Mouse (Mus musculus) lung, postnatal 0 days (tissue): ENCODE data around the gene Olfr20. TPM values are rescaled to one million over a fixed set of nuclear protein-coding genes. Genes with fewer than 3 reads are reported as not detected.

ENCODE experiments used
- ATAC-seq: fragments of 200-750 bp; cut with Nextera tagmentation; 2 replicates; pipeline ENCODE4 v1.8.0; 2017; ENCODE audit warnings: moderate library complexity
- DNase-seq: peaks from one replicate; pipeline ENCODE4 v3.0.0-alpha.2; 2016; ENCODE audit warnings: low spot score
- H3K27ac ChIP-seq: fragments of 300-500 bp; sonication (generic); 2 replicates; pipeline ENCODE4 v1.5.1; 2014; ENCODE audit warnings: antibody characterized with exemption, mild to moderate bottlenecking, low read length, mixed read lengths
- H3K27me3 ChIP-seq: fragments of 300-500 bp; sonication (generic); replicated peaks from 2 replicates; pipeline ENCODE4 v1.6.1; 2014; ENCODE audit warnings: low read length, mixed read lengths; ENCODE audit not compliant: insufficient read depth
- H3K36me3 ChIP-seq: fragments of 300-500 bp; sonication (generic); 2 replicates; pipeline ENCODE4 v1.6.1; 2014; ENCODE audit warnings: low read length, mixed read lengths; ENCODE audit not compliant: insufficient read depth
- H3K4me1 ChIP-seq: fragments of 300-500 bp; sonication (generic); 2 replicates; pipeline ENCODE4 v1.6.1; 2014; ENCODE audit warnings: antibody characterized with exemption, low read depth, low read length, mixed read lengths; ENCODE audit not compliant: insufficient read depth
- H3K4me2 ChIP-seq: fragments of 300-500 bp; sonication (generic); replicated peaks from 2 replicates; pipeline ENCODE4 v1.6.1; 2014; ENCODE audit warnings: low read depth, mild to moderate bottlenecking, low read length, moderate library complexity, mixed read lengths
- H3K4me3 ChIP-seq: fragments of 300-500 bp; sonication (generic); 2 replicates; pipeline ENCODE4 v1.5.1; 2014; ENCODE audit warnings: low read depth, low read length
- H3K9ac ChIP-seq: fragments of 300-500 bp; sonication (generic); replicated peaks from 2 replicates; pipeline ENCODE4 v1.6.1; 2014; ENCODE audit warnings: low read depth, mild to moderate bottlenecking
- H3K9me3 ChIP-seq: fragments of 300-500 bp; sonication (generic); 2 replicates; pipeline ENCODE4 v1.6.1; 2016; ENCODE audit warnings: low read length, mixed read lengths
- CTCF ChIP-seq: IDR thresholded peaks from 2 replicates; pipeline ENCODE4 v1.5.1; 2016; ENCODE audit warnings: antibody characterized with exemption, mild to moderate bottlenecking
- EP300 ChIP-seq: IDR thresholded peaks from 2 replicates; pipeline ENCODE4 v1.6.1; 2016; ENCODE audit warnings: antibody characterized with exemption, mild to moderate bottlenecking, control low read depth
- polyA plus RNA-seq: library from polyadenylated mRNA; unstranded; fragments of >200 nt; fragmentation: Nextera tagmentation; extraction: Ambion mirVana; gene quantifications from 2 replicates; pipeline ENCODE4 v1.2.1, GENCODE M21; 2015

Gene Olfr20
- polyA plus RNA-seq, 1 experiment from 2014 or later: not detected

- TF ChIP-seq EP300 (no peak), CTCF (no peak)
- Histone ChIP-seq H3K9ac (no peak within 1 kb of the TSS), H3K4me2 (no peak within 1 kb of the TSS), H3K36me3 (no peaks in the 10 kb centered on the region), H3K4me3 (no peak within 1 kb of the TSS), H3K9me3 (no peaks in the 10 kb centered on the region), H3K27me3 (no peaks in the 10 kb centered on the region), H3K4me1 (no peaks in the 10 kb centered on the region), H3K27ac (no peak within 1 kb of the TSS)
- DNase-seq: no peak
- no peak for ATAC-seq
These were observed 48.9 kb downstream of the Olfr20 start, which contains the start of gene Olfr1 for GRCm38 (mm10) chr11:73399514-73399913. TSS of gene Olfr1 (minus strand) at chr11:73399614.

Other genes starting within 250 kb of the Olfr20 start
- 2.4 and 2.5 TPM in 2 replicates for gene Haspin, start 212.5 kb upstream of the Olfr20 start, polyA plus RNA-seq
- 1.4 and 2.2 TPM in 2 replicates for gene P2rx5, start 190.4 kb upstream of the Olfr20 start, polyA plus RNA-seq
- 160 and 177 TPM in 2 replicates for gene Emc6, start 173.7 kb upstream of the Olfr20 start, polyA plus RNA-seq
- 373 and 379 TPM in 2 replicates for gene Tax1bp3, start 173.7 kb upstream of the Olfr20 start, polyA plus RNA-seq
- gene Ctns, start 151.7 kb upstream of the Olfr20 start, polyA plus RNA-seq: 15.2 and 16.2 TPM in 2 replicates
- gene Shpk, start 151.3 kb upstream of the Olfr20 start, polyA plus RNA-seq: 2.8 and 3.5 TPM in 2 replicates
- gene Trpv1, start 116.5 kb upstream of the Olfr20 start, polyA plus RNA-seq: 0.05 TPM in 1 of 2 replicates, not detected in the other
- gene Trpv3, start 83.4 kb upstream of the Olfr20 start, polyA plus RNA-seq: 0.11 and 0.15 TPM in 2 replicates
- 5.3 and 9.0 TPM in 2 replicates for gene Aspa, start 21.2 kb upstream of the Olfr20 start, polyA plus RNA-seq
- not detected in 2 replicates for gene Gm49340, start 21.0 kb upstream of the Olfr20 start, polyA plus RNA-seq
- gene Spata22, start 21.0 kb upstream of the Olfr20 start, polyA plus RNA-seq: not detected in 2 replicates
- gene Olfr376, start 20.5 kb downstream of the Olfr20 start, polyA plus RNA-seq: not detected in 2 replicates
- not detected in 2 replicates for gene Olfr1, start 48.8 kb downstream of the Olfr20 start, polyA plus RNA-seq
- gene Olfr378, start 77.7 kb downstream of the Olfr20 start, polyA plus RNA-seq: not detected in 2 replicates
- not detected in 2 replicates for gene Olfr380, start 106.7 kb downstream of the Olfr20 start, polyA plus RNA-seq
- not detected in 2 replicates for gene Olfr381, start 140.8 kb downstream of the Olfr20 start, polyA plus RNA-seq
- not detected in 2 replicates for gene Olfr382, start 166.4 kb downstream of the Olfr20 start, polyA plus RNA-seq
- gene Olfr385, start 242.2 kb downstream of the Olfr20 start, polyA plus RNA-seq: not detected in 2 replicates
- not detected in 2 replicates for gene Olfr384, start 247.8 kb downstream of the Olfr20 start, polyA plus RNA-seq